Mouse (Mus musculus): ENCODE data around the gene Defa21.
"Not testable (repeated sequence)": the region's sequence is repeated elsewhere in the genome, so short reads cannot be mapped to it uniquely, and the experiment has no call there.

Gene Defa21

DNA sequence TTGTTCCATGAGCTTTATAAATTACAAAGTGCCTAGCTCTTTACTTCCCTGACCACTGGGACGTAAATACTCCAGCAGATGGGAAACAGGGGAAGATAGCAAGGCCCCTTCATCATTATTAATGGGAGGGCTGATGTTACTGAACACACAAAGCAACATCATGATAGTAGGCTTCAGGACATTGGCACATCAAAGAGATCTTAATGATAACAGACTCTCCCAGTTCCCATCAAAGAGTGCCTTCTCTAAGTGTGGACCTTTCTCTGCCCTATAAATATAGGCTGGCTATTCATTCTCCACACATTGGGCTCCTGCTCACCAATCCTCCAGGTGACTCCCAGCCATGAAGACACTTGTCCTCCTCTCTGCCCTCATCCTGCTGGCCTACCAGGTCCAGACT is at the start of gene Defa21:
Gene Defa21 (plus strand): TSS at position 301 of the 400 bp plus-strand sequence.
- DNase-seq (ENCODE audit: low spot score in 2 of 2): not testable (repeated sequence)

GRCm38 (mm10) chr8:20979846-20980245 is 45.5 kb upstream of the Defa21 start:
- no peak for DNase-seq (ENCODE audit: low spot score in 2 of 2)

DNA sequence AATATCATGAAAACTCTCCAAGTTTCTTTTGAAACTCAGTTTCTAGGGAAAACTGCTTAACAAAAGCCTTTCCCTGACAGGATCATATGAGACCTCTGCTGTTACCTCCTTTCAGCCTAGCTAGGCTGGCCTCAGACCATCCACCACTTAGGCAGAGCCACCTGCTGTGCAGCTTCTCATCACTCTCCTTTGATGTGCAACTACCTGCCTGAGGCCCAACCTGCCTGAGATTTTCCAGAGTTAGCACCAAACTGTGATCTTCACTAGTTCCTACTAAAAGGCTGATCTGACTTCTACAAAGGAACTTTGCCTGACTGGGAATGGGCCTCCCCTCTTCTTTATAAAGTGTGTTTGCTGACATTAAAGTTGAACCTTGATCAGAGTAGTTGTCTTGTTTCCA is 31.3 kb upstream of the Defa21 start:
- DNase-seq (ENCODE audit: low spot score in 2 of 2): not testable (repeated sequence)

GRCm38 (mm10) chr8:20996776-20997175 is 28.6 kb upstream of the Defa21 start:
- DNase-seq (ENCODE audit: low spot score in 2 of 2): no peak

GRCm38 (mm10) chr8:20997291-20997690 is 28.1 kb upstream of the Defa21 start:
- no peak for DNase-seq (ENCODE audit: low spot score in 2 of 2)

- DNase-seq (ENCODE audit: low spot score in 2 of 2): no peak
Observed at GRCm38 (mm10) chr8:21001171-21001570, 24.2 kb upstream of the Defa21 start.

GRCm38 (mm10) chr8:21006801-21007200 is 18.5 kb upstream of the Defa21 start:
- DNase-seq (ENCODE audit: low spot score in 2 of 2): no peak

DNA sequence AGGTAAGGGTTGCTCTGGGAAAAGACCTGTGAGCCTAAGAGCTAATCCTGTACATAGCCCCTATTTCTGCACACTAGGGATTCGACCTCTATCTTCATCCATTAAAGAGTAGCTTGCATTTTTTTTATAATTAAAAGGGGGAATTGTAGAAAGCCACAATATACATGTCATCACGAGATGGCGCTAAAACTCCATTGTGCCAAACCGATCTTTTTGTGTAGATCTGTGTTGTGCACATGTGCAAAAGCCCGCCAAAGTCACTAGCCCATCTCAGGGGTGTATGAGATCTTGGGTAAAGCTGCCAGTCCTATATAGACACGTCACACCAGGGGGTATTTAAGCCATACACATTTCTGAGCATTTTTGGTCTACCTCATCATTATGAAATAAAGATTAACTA is 16.8 kb upstream of the Defa21 start:
- DNase-seq (ENCODE audit: low spot score in 2 of 2): not testable (repeated sequence)

- DNase-seq (ENCODE audit: low spot score in 2 of 2): not testable (repeated sequence)
Observed at GRCm38 (mm10) chr8:21010548-21010947, 14.8 kb upstream of the Defa21 start.

GRCm38 (mm10) chr8:21054747-21055146 is 29.4 kb downstream of the Defa21 start, which contains the start of gene Defa23:
Defa23 (plus strand) TSS chr8:21055047.
- not testable (repeated sequence) for DNase-seq (ENCODE audit: low spot score in 2 of 2)

DNA sequence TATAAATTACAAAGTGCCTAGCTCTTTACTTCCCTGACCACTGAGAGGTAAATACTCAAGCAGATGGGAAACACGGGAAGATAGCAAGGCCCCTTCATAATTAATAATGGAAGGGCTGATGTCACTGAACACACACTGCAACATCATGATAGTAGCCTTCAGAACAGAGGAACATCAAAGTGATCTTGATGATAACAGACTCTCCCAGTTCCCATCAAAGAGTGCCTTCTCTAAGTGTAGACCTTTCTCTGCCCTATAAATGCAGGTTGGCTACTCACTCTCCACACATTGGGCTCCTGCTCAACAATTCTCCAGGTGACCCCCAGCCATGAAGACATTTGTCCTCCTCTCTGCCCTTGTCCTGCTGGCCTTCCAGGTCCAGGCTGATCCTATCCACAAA is 39.4 kb downstream of the Defa21 start, which contains the start of gene Defa35:
Gene Defa35 (plus strand): TSS at position 301 of the 400 bp plus-strand sequence.
- DNase-seq (ENCODE audit: low spot score in 2 of 2): not testable (repeated sequence)
